Mouse (Mus musculus): ENCODE measurements around the gene Neil1.

Neil1 gene

GRCm38 (mm10) chr9:57139110-57139509 lies 9.0 kb downstream of the Neil1 start:
- DNase-seq (ENCODE audit: low read depth, low spot score) = no peak

- DNase-seq (ENCODE audit: low read depth, low spot score) = no peak
Measured at GRCm38 (mm10) chr9:57138507-57138906, 9.6 kb downstream of the Neil1 start.

GRCm38 (mm10) chr9:57137777-57138176 lies 10.3 kb downstream of the Neil1 start:
- no peak for DNase-seq (ENCODE audit: low read depth, low spot score)

- no peak for DNase-seq (ENCODE audit: low read depth, low spot score)
Measured at GRCm38 (mm10) chr9:57137246-57137645, 10.9 kb downstream of the Neil1 start.

- peak; percentile 99 for DNase-seq (ENCODE audit: low read depth, low spot score)
Measured at GRCm38 (mm10) chr9:57130577-57131433, 17.3 kb downstream of the Neil1 start, which contains the start of gene Man2c1. Man2c1 (plus strand) TSS chr9:57130690.

- DNase-seq (ENCODE audit: low read depth, low spot score) = no peak
Measured at GRCm38 (mm10) chr9:57129641-57130040, 18.5 kb downstream of the Neil1 start.

GRCm38 (mm10) chr9:57117261-57117755 lies 30.8 kb downstream of the Neil1 start:
- no peak for DNase-seq (ENCODE audit: low read depth, low spot score)

All from brain, adult 2 months (tissue).